Mouse (Mus musculus): ENCODE data around the gene Zcchc24. TPM values are rescaled to one million over a fixed set of nuclear protein-coding genes. Genes with fewer than 3 reads are reported as not detected.

Zcchc24 gene
- polyA plus RNA-seq, 1 experiment from 2014 or later: 11.4 TPM

GRCm38 (mm10) chr14:25786959-25787358 is 18.1 kb upstream of the Zcchc24 start:
- H3K9ac ChIP-seq (ENCODE audit: low read length): no peak overlapping the region
- no peaks in the 10 kb centered on the region for H3K27me3 ChIP-seq (ENCODE audit: control insufficient read depth, insufficient read depth, low read length)
- H3K4me1 ChIP-seq (ENCODE audit: control insufficient read depth, insufficient read depth, low read length): no peaks in the 10 kb centered on the region
- no peaks in the 10 kb centered on the region for H3K9me3 ChIP-seq (ENCODE audit: control insufficient read depth, low read length)
- 66% methylated on average over 5 of the region's 5 CpGs for WGBS
- DNase-seq (ENCODE audit: low spot score, missing footprints): no peak
- H3K27ac ChIP-seq (ENCODE audit: low read depth, low read length): no peak overlapping the region
- H3K36me3 ChIP-seq (ENCODE audit: control insufficient read depth, insufficient read depth, low read length): no peaks in the 10 kb centered on the region
- ATAC-seq (ENCODE audit: low FRiP score): no peak
- no peak overlapping the region for H3K4me2 ChIP-seq
- H3K4me3 ChIP-seq (ENCODE audit: low read depth, low read length): no peak overlapping the region

GRCm38 (mm10) chr14:25785210-25785609 is 16.4 kb upstream of the Zcchc24 start:
- ATAC-seq (ENCODE audit: low FRiP score) (no peak), DNase-seq (ENCODE audit: low spot score, missing footprints) (no peak)
- Histone ChIP-seq H3K36me3 (ENCODE audit: control insufficient read depth, insufficient read depth, low read length) (no peaks in the 10 kb centered on the region), H3K4me3 (ENCODE audit: low read depth, low read length) (no peak overlapping the region), H3K9me3 (ENCODE audit: control insufficient read depth, low read length) (no peaks in the 10 kb centered on the region), H3K9ac (ENCODE audit: low read length) (no peak overlapping the region), H3K27ac (ENCODE audit: low read depth, low read length) (no peak overlapping the region), H3K4me2 (no peak overlapping the region), H3K4me1 (ENCODE audit: control insufficient read depth, insufficient read depth, low read length) (no peaks in the 10 kb centered on the region), H3K27me3 (ENCODE audit: control insufficient read depth, insufficient read depth, low read length) (no peaks in the 10 kb centered on the region)
- 85% methylated on average over 4 of the region's 4 CpGs for WGBS

GRCm38 (mm10) chr14:25783220-25783619 is 14.4 kb upstream of the Zcchc24 start:
- no peak for ATAC-seq (ENCODE audit: low FRiP score)

GRCm38 (mm10) chr14:25780601-25781000 is 11.8 kb upstream of the Zcchc24 start:
- Histone ChIP-seq H3K4me3 (ENCODE audit: low read depth, low read length) (no peak overlapping the region), H3K36me3 (ENCODE audit: control insufficient read depth, insufficient read depth, low read length) (no peaks in the 10 kb centered on the region), H3K9me3 (ENCODE audit: control insufficient read depth, low read length) (no peaks in the 10 kb centered on the region), H3K9ac (ENCODE audit: low read length) (no peak overlapping the region), H3K27ac (ENCODE audit: low read depth, low read length) (no peak overlapping the region), H3K4me1 (ENCODE audit: control insufficient read depth, insufficient read depth, low read length) (no peaks in the 10 kb centered on the region), H3K27me3 (ENCODE audit: control insufficient read depth, insufficient read depth, low read length) (no peaks in the 10 kb centered on the region), H3K4me2 (no peak overlapping the region)
- no peak for DNase-seq (ENCODE audit: low spot score, missing footprints)
- 69% methylated on average over 11 of the region's 11 CpGs for WGBS
- ATAC-seq (ENCODE audit: low FRiP score): no peak

More at GRCm38 (mm10) chr14:25783220-25783619, 14.4 kb upstream of the Zcchc24 start:
- Histone ChIP-seq H3K4me2 (no peak overlapping the region), H3K4me1 (ENCODE audit: control insufficient read depth, insufficient read depth, low read length) (no peaks in the 10 kb centered on the region), H3K9ac (ENCODE audit: low read length) (no peak overlapping the region), H3K36me3 (ENCODE audit: control insufficient read depth, insufficient read depth, low read length) (no peaks in the 10 kb centered on the region), H3K4me3 (ENCODE audit: low read depth, low read length) (no peak overlapping the region), H3K27me3 (ENCODE audit: control insufficient read depth, insufficient read depth, low read length) (no peaks in the 10 kb centered on the region), H3K27ac (ENCODE audit: low read depth, low read length) (no peak overlapping the region), H3K9me3 (ENCODE audit: control insufficient read depth, low read length) (no peaks in the 10 kb centered on the region)
- no peak for DNase-seq (ENCODE audit: low spot score, missing footprints)
- 77% methylated on average over 7 of the region's 7 CpGs for WGBS

GRCm38 (mm10) chr14:25776294-25776693 is 7.5 kb upstream of the Zcchc24 start:
- no peak for DNase-seq (ENCODE audit: low spot score, missing footprints)
- Histone ChIP-seq H3K4me1 (ENCODE audit: control insufficient read depth, insufficient read depth, low read length) (no peaks in the 10 kb centered on the region), H3K4me3 (ENCODE audit: low read depth, low read length) (no peak overlapping the region), H3K9me3 (ENCODE audit: control insufficient read depth, low read length) (no peaks in the 10 kb centered on the region), H3K9ac (ENCODE audit: low read length) (no peak overlapping the region), H3K4me2 (no peak overlapping the region), H3K36me3 (ENCODE audit: control insufficient read depth, insufficient read depth, low read length) (no peaks in the 10 kb centered on the region), H3K27ac (ENCODE audit: low read depth, low read length) (no peak overlapping the region), H3K27me3 (ENCODE audit: control insufficient read depth, insufficient read depth, low read length) (no peaks in the 10 kb centered on the region)
- WGBS: 69% methylated on average over 6 of the region's 6 CpGs
- no peak for ATAC-seq (ENCODE audit: low FRiP score)

- H3K27ac ChIP-seq (ENCODE audit: low read depth, low read length): no peak overlapping the region
- H3K36me3 ChIP-seq (ENCODE audit: control insufficient read depth, insufficient read depth, low read length): no peaks in the 10 kb centered on the region
- DNase-seq (ENCODE audit: low spot score, missing footprints) (no peak), ATAC-seq (ENCODE audit: low FRiP score) (no peak)
- WGBS: 41% methylated on average over 5 of the region's 5 CpGs
- H3K27me3 ChIP-seq (ENCODE audit: control insufficient read depth, insufficient read depth, low read length): no peaks in the 10 kb centered on the region
- no peak overlapping the region for H3K9ac ChIP-seq (ENCODE audit: low read length)
- H3K4me1 ChIP-seq (ENCODE audit: control insufficient read depth, insufficient read depth, low read length): 0 out of 2 replicates have a peak, but pooled peaks cover 2% of the 10 kb centered on the region
- no peak overlapping the region for H3K4me3 ChIP-seq (ENCODE audit: low read depth, low read length)
- H3K4me2 ChIP-seq: no peak overlapping the region
- no peaks in the 10 kb centered on the region for H3K9me3 ChIP-seq (ENCODE audit: control insufficient read depth, low read length)
Measured at GRCm38 (mm10) chr14:25774100-25774499, 5.3 kb upstream of the Zcchc24 start.

GRCm38 (mm10) chr14:25773039-25773438 is 4.2 kb upstream of the Zcchc24 start:
- no peak overlapping the region for H3K27ac ChIP-seq (ENCODE audit: low read depth, low read length)
- DNase-seq (ENCODE audit: low spot score, missing footprints) (no peak), ATAC-seq (ENCODE audit: low FRiP score) (no peak)
- no peak overlapping the region for H3K4me2 ChIP-seq
- no peak overlapping the region for H3K4me3 ChIP-seq (ENCODE audit: low read depth, low read length)
- no peaks in the 10 kb centered on the region for H3K9me3 ChIP-seq (ENCODE audit: control insufficient read depth, low read length)
- H3K9ac ChIP-seq (ENCODE audit: low read length): no peak overlapping the region
- WGBS: 71% methylated on average over 4 of the region's 4 CpGs
- H3K27me3 ChIP-seq (ENCODE audit: control insufficient read depth, insufficient read depth, low read length): no peaks in the 10 kb centered on the region; the same call in 1 of the 2 replicates
- peaks cover 2% of the 10 kb centered on the region for H3K4me1 ChIP-seq (ENCODE audit: control insufficient read depth, insufficient read depth, low read length)
- H3K36me3 ChIP-seq (ENCODE audit: control insufficient read depth, insufficient read depth, low read length): no peaks in the 10 kb centered on the region

- H3K9me3 ChIP-seq (ENCODE audit: control insufficient read depth, low read length): no peaks in the 10 kb centered on the region
- no peaks in the 10 kb centered on the region for H3K36me3 ChIP-seq (ENCODE audit: control insufficient read depth, insufficient read depth, low read length)
- H3K4me2 ChIP-seq: peak overlapping the region; percentile 87
- ATAC-seq (ENCODE audit: low FRiP score) (no peak), DNase-seq (ENCODE audit: low spot score, missing footprints) (peak; percentile 91)
- no peak overlapping the region for H3K27ac ChIP-seq (ENCODE audit: low read depth, low read length)
- no peak overlapping the region for H3K9ac ChIP-seq (ENCODE audit: low read length)
- WGBS: 11% methylated on average over 8 of the region's 8 CpGs
- H3K4me1 ChIP-seq (ENCODE audit: control insufficient read depth, insufficient read depth, low read length): peaks cover 25% of the 10 kb centered on the region
- peaks cover 7% of the 10 kb centered on the region for H3K27me3 ChIP-seq (ENCODE audit: control insufficient read depth, insufficient read depth, low read length)
- H3K4me3 ChIP-seq (ENCODE audit: low read depth, low read length): no peak overlapping the region; the same call in 1 of the 2 replicates
Measured at GRCm38 (mm10) chr14:25769626-25770306, 927 bp upstream of the Zcchc24 start.

- Histone ChIP-seq H3K4me1 (ENCODE audit: control insufficient read depth, insufficient read depth, low read length) (peaks cover 25% of the 10 kb centered on the region), H3K27ac (ENCODE audit: low read depth, low read length) (no peak overlapping the region), H3K4me3 (ENCODE audit: low read depth, low read length) (peak overlapping the region; percentile 54), H3K4me2 (peak overlapping the region; percentile 87), H3K36me3 (ENCODE audit: control insufficient read depth, insufficient read depth, low read length) (no peaks in the 10 kb centered on the region), H3K27me3 (ENCODE audit: control insufficient read depth, insufficient read depth, low read length) (peaks cover 7% of the 10 kb centered on the region), H3K9me3 (ENCODE audit: control insufficient read depth, low read length) (no peaks in the 10 kb centered on the region), H3K9ac (ENCODE audit: low read length) (peak overlapping the region; percentile 61)
- WGBS: under 1% methylated on average over 47 of the region's 50 CpGs
- ATAC-seq (ENCODE audit: low FRiP score) (peak; percentile 50), DNase-seq (ENCODE audit: low spot score, missing footprints) (peak; percentile 96)
Measured at GRCm38 (mm10) chr14:25768261-25768893, 462 bp downstream of the Zcchc24 start.
